Mouse (Mus musculus) embryonic fibroblast, embryonic 13.5 days (primary cell): Measurements from ENCODE around the gene Lrrc74b.

Source experiments
- CTCF ChIP-seq: IDR thresholded peaks from 2 replicates; pipeline ENCODE4 v1.5.1; 2011; ENCODE audit warnings: mild to moderate bottlenecking, control low read depth, low read length, moderate library complexity, borderline replicate concordance; ENCODE audit not compliant: insufficient read depth
- POLR2A ChIP-seq: IDR thresholded peaks from 2 replicates; pipeline ENCODE4 v1.6.1; 2011; ENCODE audit warnings: low read depth, mild to moderate bottlenecking, control low read depth, low read length, moderate library complexity

- TF ChIP-seq POLR2A (no peak), CTCF (no peak)
Measured at GRCm38 (mm10) chr16:17566186-17566585, 5.1 kb upstream of the Lrrc74b start.
